Mouse (Mus musculus) forebrain, embryonic 14.5 days (tissue): ENCODE measurements around the gene Pard3b. TPM values are rescaled to one million over a fixed set of nuclear protein-coding genes. Genes with fewer than 3 reads are reported as not detected.
A peak's percentile ranks its signal among the peaks of the same experiment; 100 is the strongest.

ENCODE experiments used
- ATAC-seq: fragments of 200-750 bp; cut with Nextera tagmentation; 2 replicates; pipeline ENCODE4 v1.8.0; 2017; ENCODE audit warnings: mild to moderate bottlenecking, moderate library complexity
- DNase-seq: peaks from one replicate; pipeline ENCODE4 v3.0.0-alpha.2; 2015; ENCODE audit warnings: low spot score
- H3K27ac ChIP-seq: fragments of 300-500 bp; sonication (generic); 2 replicates; pipeline ENCODE4 v1.5.1; 2014; ENCODE audit warnings: low read depth, mild to moderate bottlenecking, control low read depth, low read length, moderate library complexity
- H3K27me3 ChIP-seq: fragments of 300-500 bp; sonication (generic); replicated peaks from 2 replicates; pipeline ENCODE4 v1.6.1; 2014; ENCODE audit warnings: low read length, control low read depth, mixed read lengths; ENCODE audit not compliant: control insufficient read depth, insufficient read depth
- H3K36me3 ChIP-seq: fragments of 300-500 bp; sonication (generic); 2 replicates; pipeline ENCODE4 v1.6.1; 2014; ENCODE audit warnings: low read length, control low read depth; ENCODE audit not compliant: control insufficient read depth, insufficient read depth
- H3K4me1 ChIP-seq: fragments of 300-500 bp; sonication (generic); 2 replicates; pipeline ENCODE4 v1.6.1; 2014; ENCODE audit warnings: antibody characterized with exemption, low read length, control low read depth; ENCODE audit not compliant: control insufficient read depth, insufficient read depth
- H3K4me2 ChIP-seq: fragments of 300-500 bp; sonication (generic); 2 replicates; pipeline ENCODE4 v1.6.1; 2014; ENCODE audit warnings: mild to moderate bottlenecking, control low read depth, low read length
- H3K4me3 ChIP-seq: fragments of 300-500 bp; sonication (generic); 2 replicates; pipeline ENCODE4 v1.5.1; 2014; ENCODE audit warnings: low read depth, low read length, control low read depth
- H3K9ac ChIP-seq: fragments of 300-500 bp; sonication (generic); 2 replicates; pipeline ENCODE4 v1.6.1; 2014; ENCODE audit warnings: mild to moderate bottlenecking, low read length, control low read depth, moderate library complexity
- H3K9me3 ChIP-seq: fragments of 300-500 bp; sonication (generic); replicated peaks from 2 replicates; pipeline ENCODE4 v1.6.1; 2016; ENCODE audit warnings: low read length, control low read depth, mixed read lengths; ENCODE audit not compliant: control insufficient read depth
- WGBS: fragments of 180-500 bp; shearing (Covaris S2); extraction: QIAGEN DNeasy Blood & Tissue Kit; methylation state at CpG from one replicate; pipeline ENCODE4 v1.1.7; 2014; 5-methylcytosine and 5-hydroxymethylcytosine counted together
- polyA plus RNA-seq: library from polyadenylated mRNA; unstranded; fragments of >200 nt; fragmentation: Nextera tagmentation; extraction: Ambion mirVana; gene quantifications from 2 replicates; pipeline ENCODE4 v1.2.1, GENCODE M21; 2014

The Pard3b gene
- polyA plus RNA-seq, 1 experiment from 2014 or later = 4.3 TPM

- Histone ChIP-seq H3K9me3 (no peaks in the 10 kb centered on the region), H3K4me3 (no peak overlapping the region), H3K36me3 (no peaks in the 10 kb centered on the region), H3K27me3 (no peaks in the 10 kb centered on the region), H3K4me1 (no peaks in the 10 kb centered on the region), H3K4me2 (no peak overlapping the region), H3K9ac (no peak overlapping the region), H3K27ac (no peak overlapping the region)
- DNase-seq (no peak), ATAC-seq (no peak)
- WGBS = 94% methylated on average over 1 of the region's 1 CpGs
Observed at GRCm38 (mm10) chr1:62622447-62622846, 983.8 kb downstream of the Pard3b start.

- Histone ChIP-seq H3K9ac (no peak overlapping the region), H3K4me1 (no peaks in the 10 kb centered on the region), H3K27me3 (no peaks in the 10 kb centered on the region), H3K36me3 (no peaks in the 10 kb centered on the region), H3K4me2 (no peak overlapping the region), H3K9me3 (no peaks in the 10 kb centered on the region), H3K4me3 (no peak overlapping the region), H3K27ac (no peak overlapping the region)
- ATAC-seq = no peak
- 96% methylated on average over 2 of the region's 2 CpGs for WGBS
- no peak for DNase-seq
Observed at GRCm38 (mm10) chr1:62624166-62624565, 985.5 kb downstream of the Pard3b start.

DNA sequence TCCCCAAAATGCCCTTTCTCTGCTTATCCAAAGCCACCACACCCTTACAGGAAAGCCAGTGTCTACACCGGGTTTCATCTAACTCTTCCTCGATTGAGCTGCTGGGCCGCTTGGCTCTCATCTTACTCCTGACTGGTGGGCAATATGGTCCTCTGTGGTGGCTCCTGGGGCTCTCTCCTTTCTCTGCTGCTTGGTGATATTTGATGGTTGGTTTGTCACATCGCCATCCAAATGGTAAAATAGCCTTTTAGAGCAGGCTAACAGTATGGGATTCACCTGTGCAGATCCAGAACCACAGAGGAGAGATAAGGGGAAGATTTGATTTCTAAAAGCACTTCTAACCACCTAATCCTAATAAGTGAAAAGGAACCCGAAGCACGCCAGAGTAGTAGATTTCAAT, 986.2 kb downstream of the Pard3b start:
- ATAC-seq (no peak), DNase-seq (no peak)
- Histone ChIP-seq H3K9ac (no peak overlapping the region), H3K4me1 (no peaks in the 10 kb centered on the region), H3K4me3 (no peak overlapping the region), H3K27ac (no peak overlapping the region), H3K36me3 (no peaks in the 10 kb centered on the region), H3K4me2 (no peak overlapping the region), H3K27me3 (no peaks in the 10 kb centered on the region), H3K9me3 (no peaks in the 10 kb centered on the region)
- WGBS = 97% methylated on average over 6 of the region's 6 CpGs

- Histone ChIP-seq H3K9me3 (no peaks in the 10 kb centered on the region), H3K4me2 (no peak overlapping the region), H3K9ac (no peak overlapping the region), H3K27me3 (no peaks in the 10 kb centered on the region), H3K36me3 (no peaks in the 10 kb centered on the region), H3K4me3 (no peak overlapping the region), H3K27ac (no peak overlapping the region), H3K4me1 (no peaks in the 10 kb centered on the region)
- no peak for ATAC-seq
- 89% methylated on average over 4 of the region's 4 CpGs for WGBS
- DNase-seq = no peak
Observed at GRCm38 (mm10) chr1:62625332-62625731, 986.7 kb downstream of the Pard3b start.

DNA sequence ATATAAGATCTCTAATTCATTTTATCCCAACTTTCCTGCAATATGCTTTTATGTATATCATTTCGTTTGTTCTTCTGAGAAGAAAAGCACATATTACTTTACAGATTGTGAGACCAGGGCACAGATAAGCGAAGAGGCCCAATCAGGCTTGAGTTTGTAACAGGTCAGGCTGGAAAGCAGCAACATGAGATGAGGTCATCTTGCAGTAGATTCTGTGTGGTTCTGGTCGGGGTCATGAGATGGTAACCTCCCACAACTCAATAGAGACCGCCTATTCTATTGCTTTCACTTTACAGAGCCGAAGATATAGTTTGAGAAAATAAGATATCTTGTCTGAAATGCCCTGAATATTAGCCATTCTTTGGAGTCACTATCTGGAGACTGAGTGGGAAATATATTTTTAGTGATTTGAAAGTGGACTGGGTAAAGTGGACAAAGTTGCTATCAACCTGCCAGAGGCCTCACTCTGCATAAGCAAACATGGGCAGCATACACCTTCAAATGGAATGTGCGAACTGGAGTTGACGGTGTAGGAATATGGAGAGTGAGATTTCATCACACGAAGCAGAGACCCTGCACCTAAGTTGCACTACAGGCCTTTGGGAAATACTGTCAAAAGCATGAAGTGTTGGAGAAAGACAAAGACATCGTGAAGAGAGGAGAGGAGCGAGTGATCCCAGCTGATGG, 987.3 kb downstream of the Pard3b start:
- H3K27me3 ChIP-seq = no peaks in the 10 kb centered on the region
- DNase-seq (no peak), ATAC-seq (no peak)
- no peaks in the 10 kb centered on the region for H3K4me1 ChIP-seq
- no peak overlapping the region for H3K4me2 ChIP-seq
- H3K9ac ChIP-seq = no peak overlapping the region
- H3K36me3 ChIP-seq = no peaks in the 10 kb centered on the region
- no peak overlapping the region for H3K4me3 ChIP-seq
- no peak overlapping the region for H3K27ac ChIP-seq
- WGBS = 95% methylated on average over 10 of the region's 10 CpGs
- H3K9me3 ChIP-seq = no peaks in the 10 kb centered on the region

- H3K4me3 ChIP-seq = no peak overlapping the region
- no peaks in the 10 kb centered on the region for H3K4me1 ChIP-seq
- H3K36me3 ChIP-seq = no peaks in the 10 kb centered on the region
- H3K9ac ChIP-seq = no peak overlapping the region
- WGBS = 38% methylated on average over 1 of the region's 1 CpGs
- H3K4me2 ChIP-seq = no peak overlapping the region
- DNase-seq (peak; percentile 62), ATAC-seq (no peak)
- no peaks in the 10 kb centered on the region for H3K27me3 ChIP-seq
- no peaks in the 10 kb centered on the region for H3K9me3 ChIP-seq
- H3K27ac ChIP-seq = no peak overlapping the region
Observed at GRCm38 (mm10) chr1:62629952-62630351, 991.3 kb downstream of the Pard3b start.

DNA sequence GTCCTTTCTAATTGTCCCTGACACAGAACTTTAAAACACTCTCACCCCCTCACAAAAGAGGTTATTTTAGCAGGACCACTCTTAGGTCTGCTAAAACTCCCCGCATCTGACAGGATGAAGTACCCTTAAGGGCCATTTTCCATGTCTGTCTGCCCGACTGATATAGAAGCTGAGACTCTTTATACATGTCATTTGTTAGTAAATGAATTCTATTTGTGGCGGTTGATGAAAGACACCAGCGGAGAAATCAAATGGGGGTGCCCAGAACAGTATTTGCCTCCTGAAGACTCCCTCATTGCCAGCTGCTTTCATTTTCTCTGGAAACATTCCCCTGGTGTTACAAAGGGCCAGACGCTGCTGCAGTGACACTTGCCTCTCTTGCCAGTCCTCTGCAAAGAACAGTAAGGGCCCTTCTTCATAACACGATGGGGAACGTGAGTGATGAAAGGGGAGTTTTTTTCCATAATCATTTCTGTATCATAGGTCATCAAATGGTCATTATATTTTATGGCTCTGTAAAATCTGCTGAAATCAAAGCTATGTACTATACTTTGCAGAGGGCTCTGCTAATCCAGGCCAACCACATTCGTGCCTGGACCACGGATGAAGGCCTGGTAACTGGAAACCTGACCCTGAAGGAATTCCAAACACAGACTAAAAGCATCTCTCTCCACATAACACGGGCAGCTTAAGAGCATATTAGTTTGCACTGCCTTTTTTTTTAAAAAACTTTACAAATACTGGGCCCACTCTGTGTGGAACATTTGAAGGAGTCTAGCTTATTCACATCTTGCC, 993.1 kb downstream of the Pard3b start:
- Histone ChIP-seq H3K4me3 (no peak overlapping the region), H3K27ac (no peak overlapping the region), H3K27me3 (no peaks in the 10 kb centered on the region), H3K9me3 (no peaks in the 10 kb centered on the region), H3K4me2 (no peak overlapping the region), H3K4me1 (no peaks in the 10 kb centered on the region), H3K9ac (no peak overlapping the region), H3K36me3 (no peaks in the 10 kb centered on the region)
- no peak for DNase-seq
- 62% methylated on average over 10 of the region's 10 CpGs for WGBS
- ATAC-seq = no peak

DNA sequence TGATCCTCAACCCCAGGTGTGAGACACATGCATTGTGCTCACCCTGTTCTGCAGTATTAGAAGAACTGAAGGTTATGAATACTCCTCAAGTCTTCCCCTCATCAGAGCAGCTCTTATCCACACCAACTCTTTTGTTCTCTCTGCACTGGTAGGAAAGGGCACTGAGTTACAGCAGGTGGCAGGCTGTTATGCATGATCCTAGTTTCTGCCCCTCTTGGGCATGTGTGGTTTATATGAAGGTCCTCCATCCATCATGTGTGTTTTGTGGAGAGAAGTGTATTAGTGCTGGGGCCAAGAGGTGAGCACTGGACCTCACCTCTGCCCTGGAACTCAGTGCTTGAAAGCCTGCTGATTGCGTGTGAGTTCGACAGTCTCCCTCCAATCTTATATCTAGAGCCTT, 994.3 kb downstream of the Pard3b start:
- Histone ChIP-seq H3K9ac (no peak overlapping the region), H3K9me3 (no peaks in the 10 kb centered on the region), H3K36me3 (no peaks in the 10 kb centered on the region), H3K4me1 (no peaks in the 10 kb centered on the region), H3K27me3 (no peaks in the 10 kb centered on the region), H3K4me2 (no peak overlapping the region), H3K4me3 (no peak overlapping the region), H3K27ac (no peak overlapping the region)
- 96% methylated on average over 2 of the region's 2 CpGs for WGBS
- DNase-seq = no peak
- no peak for ATAC-seq

DNA sequence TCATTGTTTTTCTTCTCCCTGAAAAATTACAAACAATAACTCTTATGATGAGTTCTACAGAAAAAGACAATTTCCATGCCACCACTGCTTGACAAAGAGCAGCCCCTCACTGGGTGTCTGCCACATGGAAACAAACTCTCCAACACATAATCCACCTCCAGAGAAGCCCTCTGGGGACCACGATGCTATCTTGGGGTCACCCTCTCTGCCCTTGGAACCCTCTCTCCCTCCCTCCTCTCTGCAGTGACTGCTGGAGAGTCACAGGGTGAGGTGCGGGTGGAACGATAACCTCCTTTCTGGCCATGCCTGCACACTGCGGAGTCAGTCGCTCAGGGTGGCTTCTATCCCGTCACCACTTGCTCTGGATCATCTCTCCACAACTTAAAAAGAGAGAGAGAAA, 996.6 kb downstream of the Pard3b start:
- ATAC-seq = no peak
- Histone ChIP-seq H3K4me3 (no peak overlapping the region), H3K27me3 (no peaks in the 10 kb centered on the region), H3K4me2 (no peak overlapping the region), H3K27ac (no peak overlapping the region), H3K36me3 (no peaks in the 10 kb centered on the region), H3K4me1 (no peaks in the 10 kb centered on the region), H3K9ac (no peak overlapping the region), H3K9me3 (no peaks in the 10 kb centered on the region)
- WGBS = 84% methylated on average over 6 of the region's 6 CpGs
- no peak for DNase-seq
